Mouse (Mus musculus) lung, postnatal 0 days (tissue): ENCODE measurements at regions not wholly inside any gene's neighbourhood (a gene's known extent, or its start where the extent isn't known, plus 50 kb on each side); places are given as distances from the start of the nearest gene placed in this dataset.

Source experiments
- ATAC-seq: fragments of 200-750 bp; cut with Nextera tagmentation; 2 replicates; pipeline ENCODE4 v1.8.0; 2017; ENCODE audit warnings: moderate library complexity
- DNase-seq: peaks from one replicate; pipeline ENCODE4 v3.0.0-alpha.2; 2016; ENCODE audit warnings: low spot score
- H3K27ac ChIP-seq: fragments of 300-500 bp; sonication (generic); 2 replicates; pipeline ENCODE4 v1.5.1; 2014; ENCODE audit warnings: antibody characterized with exemption, mild to moderate bottlenecking, low read length, mixed read lengths
- H3K27me3 ChIP-seq: fragments of 300-500 bp; sonication (generic); replicated peaks from 2 replicates; pipeline ENCODE4 v1.6.1; 2014; ENCODE audit warnings: low read length, mixed read lengths; ENCODE audit not compliant: insufficient read depth
- H3K36me3 ChIP-seq: fragments of 300-500 bp; sonication (generic); 2 replicates; pipeline ENCODE4 v1.6.1; 2014; ENCODE audit warnings: low read length, mixed read lengths; ENCODE audit not compliant: insufficient read depth
- H3K4me1 ChIP-seq: fragments of 300-500 bp; sonication (generic); 2 replicates; pipeline ENCODE4 v1.6.1; 2014; ENCODE audit warnings: antibody characterized with exemption, low read depth, low read length, mixed read lengths; ENCODE audit not compliant: insufficient read depth
- H3K4me2 ChIP-seq: fragments of 300-500 bp; sonication (generic); replicated peaks from 2 replicates; pipeline ENCODE4 v1.6.1; 2014; ENCODE audit warnings: low read depth, mild to moderate bottlenecking, low read length, moderate library complexity, mixed read lengths
- H3K4me3 ChIP-seq: fragments of 300-500 bp; sonication (generic); 2 replicates; pipeline ENCODE4 v1.5.1; 2014; ENCODE audit warnings: low read depth, low read length
- H3K9ac ChIP-seq: fragments of 300-500 bp; sonication (generic); replicated peaks from 2 replicates; pipeline ENCODE4 v1.6.1; 2014; ENCODE audit warnings: low read depth, mild to moderate bottlenecking
- H3K9me3 ChIP-seq: fragments of 300-500 bp; sonication (generic); 2 replicates; pipeline ENCODE4 v1.6.1; 2016; ENCODE audit warnings: low read length, mixed read lengths
- CTCF ChIP-seq: IDR thresholded peaks from 2 replicates; pipeline ENCODE4 v1.5.1; 2016; ENCODE audit warnings: antibody characterized with exemption, mild to moderate bottlenecking
- EP300 ChIP-seq: IDR thresholded peaks from 2 replicates; pipeline ENCODE4 v1.6.1; 2016; ENCODE audit warnings: antibody characterized with exemption, mild to moderate bottlenecking, control low read depth
- WGBS: fragments of 180-500 bp; shearing (Covaris S2); extraction: QIAGEN DNeasy Blood & Tissue Kit; methylation state at CpG from one replicate; pipeline ENCODE4 v1.1.7; 2014; 5-methylcytosine and 5-hydroxymethylcytosine counted together

DNA sequence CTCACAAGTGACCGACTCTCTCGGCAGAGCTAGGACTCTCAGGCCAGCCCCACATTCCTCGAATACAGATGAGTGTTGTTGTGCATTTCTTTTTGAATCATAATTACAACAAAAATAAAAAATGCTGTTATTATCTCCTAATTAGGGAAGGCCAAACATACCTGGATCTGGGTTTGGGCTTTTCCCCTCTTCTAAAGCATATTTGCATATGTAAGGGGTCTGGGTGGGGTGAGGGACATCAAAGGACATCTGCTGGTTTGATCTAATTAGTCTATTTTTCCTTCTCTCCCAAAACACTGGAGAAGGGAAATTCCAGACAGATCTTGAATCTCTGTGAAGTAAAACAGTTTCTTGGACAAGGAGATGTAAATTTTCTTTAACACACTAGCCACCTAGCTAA is 85.3 kb downstream of the Tfap2a start:
- no peak for ATAC-seq
- Histone ChIP-seq H3K27ac (no peak overlapping the region), H3K4me2 (no peak overlapping the region), H3K4me3 (no peak overlapping the region), H3K4me1 (no peaks in the 10 kb centered on the region), H3K27me3 (no peaks in the 10 kb centered on the region), H3K36me3 (no peaks in the 10 kb centered on the region), H3K9me3 (no peaks in the 10 kb centered on the region), H3K9ac (no peak overlapping the region)
- WGBS, result 66% methylated on average over 3 of the region's 3 CpGs
- TF ChIP-seq CTCF, result no peak
- TF ChIP-seq EP300, result no peak
- DNase-seq, result no peak

DNA sequence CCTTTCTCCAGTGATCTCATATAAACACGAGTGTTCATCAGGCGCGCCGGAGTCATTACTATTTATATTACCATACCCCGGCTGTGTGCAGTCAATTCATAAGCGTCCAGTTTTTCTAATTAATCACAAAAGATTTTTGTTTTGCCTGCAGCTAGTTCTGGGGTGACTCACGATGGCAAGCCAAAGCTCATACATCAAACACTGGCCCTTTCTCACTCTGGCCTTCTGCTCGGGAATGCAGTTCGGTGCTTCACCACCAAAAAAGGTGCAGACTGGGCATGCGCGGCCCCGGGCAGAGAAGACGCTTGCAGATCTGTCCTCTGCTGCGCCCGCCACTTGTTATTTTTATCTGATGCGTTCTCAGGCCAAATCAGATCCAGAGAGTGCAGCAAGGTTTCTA is 87.1 kb downstream of the Tfap2a start:
- H3K27me3 ChIP-seq, result no peaks in the 10 kb centered on the region
- TF ChIP-seq EP300 (no peak), CTCF (peak; percentile 29; the same call in 1 of the 2 replicates)
- 25% methylated on average over 16 of the region's 16 CpGs for WGBS
- H3K4me1 ChIP-seq, result no peaks in the 10 kb centered on the region
- no peak overlapping the region for H3K27ac ChIP-seq
- peak overlapping the region; percentile 11; the same call in 1 of the 2 replicates for H3K4me2 ChIP-seq
- DNase-seq (peak; percentile 50), ATAC-seq (peak; percentile 68)
- no peaks in the 10 kb centered on the region for H3K9me3 ChIP-seq
- H3K4me3 ChIP-seq, result no peak overlapping the region
- no peak overlapping the region for H3K9ac ChIP-seq
- H3K36me3 ChIP-seq, result no peaks in the 10 kb centered on the region

DNA sequence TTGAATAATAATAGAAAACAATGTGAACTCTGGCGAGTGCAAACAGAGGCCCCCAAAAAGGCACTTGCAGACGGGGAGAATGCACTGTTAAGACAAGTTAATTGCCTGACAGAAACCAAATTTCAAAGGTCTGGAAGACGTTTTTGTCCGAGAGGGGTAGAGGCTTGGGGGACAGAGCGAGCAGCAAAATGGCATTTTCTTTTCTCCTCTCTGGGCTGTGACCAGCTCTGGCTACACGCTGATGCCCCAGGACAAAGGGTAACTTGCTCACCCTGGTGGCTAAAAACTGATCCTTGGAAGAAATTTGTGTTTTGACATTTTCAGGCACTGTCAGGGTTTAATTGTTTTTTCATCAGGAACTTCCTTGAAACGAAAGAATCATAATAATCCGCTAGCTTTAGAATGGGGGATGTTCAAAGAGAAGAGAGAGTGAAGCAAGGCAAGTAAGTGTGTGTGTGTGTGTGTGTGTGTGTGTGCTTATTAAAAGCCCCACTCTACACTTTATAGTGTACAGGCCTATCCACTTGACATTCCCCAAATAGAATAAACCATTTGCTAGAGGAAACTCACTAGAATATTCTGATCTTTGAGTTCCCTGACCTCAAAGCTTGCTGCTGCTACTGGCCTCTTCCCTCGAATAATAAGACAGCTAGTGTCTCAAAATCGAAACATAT is 88.0 kb downstream of the Tfap2a start:
- H3K27me3 ChIP-seq, result no peaks in the 10 kb centered on the region
- no peak overlapping the region for H3K27ac ChIP-seq
- no peak for TF ChIP-seq EP300
- H3K9ac ChIP-seq, result no peak overlapping the region
- ATAC-seq, result no peak
- 39% methylated on average over 10 of the region's 10 CpGs for WGBS
- no peaks in the 10 kb centered on the region for H3K9me3 ChIP-seq
- H3K4me3 ChIP-seq, result no peak overlapping the region
- no peak for DNase-seq
- H3K36me3 ChIP-seq, result no peaks in the 10 kb centered on the region
- H3K4me2 ChIP-seq, result no peak overlapping the region
- no peaks in the 10 kb centered on the region for H3K4me1 ChIP-seq

DNA sequence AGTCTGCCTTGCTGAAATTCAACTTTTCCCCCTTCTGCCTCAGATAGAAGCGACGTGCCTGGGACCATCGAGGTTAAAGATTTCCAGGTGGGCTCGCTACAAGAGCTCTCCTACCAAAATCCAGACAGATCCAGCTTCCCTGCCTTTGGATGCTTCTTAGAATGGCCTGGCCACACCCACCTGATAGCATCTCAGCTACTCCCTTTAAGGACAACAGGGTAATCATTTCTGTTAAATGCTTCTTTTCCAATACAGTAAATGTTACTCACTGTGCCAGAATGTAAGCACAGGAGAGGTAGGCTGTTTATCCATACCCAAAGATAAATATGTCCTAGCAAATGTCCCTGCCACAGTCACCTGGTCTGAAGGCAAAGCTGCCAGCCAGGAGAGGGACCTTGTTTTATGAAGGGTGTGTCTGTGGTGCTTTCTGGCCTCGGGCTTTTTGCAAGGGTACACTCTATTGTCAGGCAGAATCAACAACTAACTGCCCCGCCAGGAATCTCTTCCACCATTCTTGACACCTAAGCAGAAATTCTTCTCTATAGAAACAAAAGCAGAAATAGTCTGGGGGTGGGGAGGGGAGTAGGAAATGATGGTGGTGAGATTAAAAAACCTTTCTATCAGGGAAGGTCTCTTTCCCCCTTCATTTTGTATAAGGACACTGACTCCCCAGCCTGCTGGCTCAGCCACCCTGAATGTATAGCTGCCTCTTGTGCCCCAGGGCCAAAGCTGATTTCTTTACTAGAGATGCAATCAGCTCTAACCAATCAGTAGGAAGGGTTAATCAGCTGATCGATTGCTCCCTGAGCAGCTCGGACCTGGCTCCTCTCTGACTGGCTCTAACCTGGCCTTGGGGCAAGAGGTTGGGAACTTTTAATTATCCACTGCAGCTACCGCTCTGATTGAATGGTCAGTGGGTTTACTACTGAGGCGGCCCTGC is 88.8 kb downstream of the Tfap2a start:
- no peak overlapping the region for H3K27ac ChIP-seq
- H3K4me1 ChIP-seq, result no peaks in the 10 kb centered on the region
- 55% methylated on average over 10 of the region's 10 CpGs for WGBS
- no peak overlapping the region for H3K9ac ChIP-seq
- H3K36me3 ChIP-seq, result no peaks in the 10 kb centered on the region
- H3K4me3 ChIP-seq, result no peak overlapping the region
- ATAC-seq (no peak), DNase-seq (no peak)
- TF ChIP-seq CTCF (no peak), EP300 (no peak)
- H3K9me3 ChIP-seq, result no peaks in the 10 kb centered on the region
- H3K27me3 ChIP-seq, result no peaks in the 10 kb centered on the region
- H3K4me2 ChIP-seq, result no peak overlapping the region

DNA sequence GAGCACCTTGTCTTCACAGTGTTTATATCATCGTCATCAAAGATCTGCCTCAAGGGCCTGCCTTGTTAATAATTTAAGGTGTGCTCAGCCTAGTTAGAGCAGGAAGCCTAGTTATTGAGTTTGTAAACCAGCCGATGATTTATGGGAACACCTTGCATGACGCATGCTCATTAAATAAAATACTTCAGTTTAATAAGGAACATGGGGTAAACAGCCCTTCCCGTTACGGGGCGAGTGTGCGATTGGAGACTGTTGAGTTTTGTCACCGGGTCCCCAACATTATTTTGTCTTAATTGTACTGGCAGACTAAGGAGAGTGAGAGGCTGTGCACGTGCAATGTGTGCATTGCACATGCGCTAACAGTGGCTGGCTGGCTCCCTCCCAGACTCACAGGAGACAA is 92.0 kb downstream of the Tfap2a start:
- Histone ChIP-seq H3K9me3 (no peaks in the 10 kb centered on the region), H3K36me3 (no peaks in the 10 kb centered on the region), H3K4me3 (no peak overlapping the region), H3K27me3 (no peaks in the 10 kb centered on the region), H3K4me2 (no peak overlapping the region), H3K27ac (no peak overlapping the region), H3K4me1 (no peaks in the 10 kb centered on the region), H3K9ac (no peak overlapping the region)
- no peak for DNase-seq
- no peak for ATAC-seq
- TF ChIP-seq EP300 (no peak), CTCF (no peak)
- 88% methylated on average over 10 of the region's 10 CpGs for WGBS

DNA sequence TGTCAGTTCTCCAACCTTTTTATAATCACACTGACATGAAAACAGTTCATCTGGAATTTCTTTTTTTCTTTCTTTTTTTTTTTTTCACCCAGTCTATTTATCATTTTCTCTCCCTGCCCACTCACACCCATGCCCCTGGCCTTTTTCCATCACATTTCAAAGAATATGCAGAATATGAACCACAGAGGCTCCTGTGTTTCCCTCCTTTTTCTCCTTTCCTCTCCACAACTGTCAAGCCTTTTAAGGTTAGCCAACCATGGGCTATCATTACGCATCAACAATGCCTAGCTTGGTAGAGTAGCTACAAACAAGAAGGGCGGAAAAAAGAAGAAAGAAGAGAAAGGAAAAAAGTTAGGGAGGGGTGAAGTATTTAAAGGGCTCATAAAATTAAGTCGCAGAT is 92.5 kb downstream of the Tfap2a start:
- no peak overlapping the region for H3K4me3 ChIP-seq
- no peaks in the 10 kb centered on the region for H3K27me3 ChIP-seq
- H3K9ac ChIP-seq, result no peak overlapping the region
- DNase-seq (no peak), ATAC-seq (no peak)
- H3K4me1 ChIP-seq, result no peaks in the 10 kb centered on the region
- no peaks in the 10 kb centered on the region for H3K9me3 ChIP-seq
- no peak overlapping the region for H3K27ac ChIP-seq
- no peaks in the 10 kb centered on the region for H3K36me3 ChIP-seq
- 83% methylated on average over 3 of the region's 3 CpGs for WGBS
- TF ChIP-seq EP300 (no peak), CTCF (no peak)
- no peak overlapping the region for H3K4me2 ChIP-seq
